15 mouse cellular contexts compared by ENCODE assay signal in genomic region chr2:71636590-71636989, GRCm38 (mm10).
DNase-seq lines count a peak whose midpoint lies in the region; ATAC-seq lines count a peak whose summit lies in the region.
"Had no signal": no experiment of that assay in that cellular context is flagged by ENCODE, and none has a peak within 500 bp of the region (broad histone marks: within the 10 kb centered on the region; RNA-seq: fewer than 3 reads in every experiment).

No protein-coding gene starts in this region.

- WGBS in forebrain, embryonic 16.5 days: 20% methylated on average over 4 of the region's 4 CpGs
- WGBS in midbrain, embryonic 13.5 days: 28% methylated on average over 4 of the region's 4 CpGs
- 91% methylated on average over 4 of the region's 4 CpGs for WGBS in intestine, embryonic 15.5 days

- no peaks in the 10 kb centered on the region for H3K36me3 ChIP-seq in forebrain, embryonic 16.5 days (ENCODE audit: control insufficient read depth, insufficient read depth)
- no peaks in the 10 kb centered on the region for H3K36me3 ChIP-seq in midbrain, embryonic 13.5 days
- no peaks in the 10 kb centered on the region for H3K36me3 ChIP-seq in intestine, embryonic 15.5 days
- H3K36me3 ChIP-seq: limb, embryonic 15.5 days had no signal

- H3K27me3 ChIP-seq in forebrain, embryonic 16.5 days (replicated peaks; ENCODE audit: control insufficient read depth, insufficient read depth, low read length): no peaks in the 10 kb centered on the region
- H3K27me3 ChIP-seq in midbrain, embryonic 13.5 days: peaks cover 3% of the 10 kb centered on the region; the same call in 1 of the 2 replicates
- no peaks in the 10 kb centered on the region for H3K27me3 ChIP-seq in intestine, embryonic 15.5 days (replicated peaks)
- H3K27me3 ChIP-seq: limb, embryonic 15.5 days; Patski had no signal

- no peak overlapping the region for H3K9ac ChIP-seq in forebrain, embryonic 16.5 days (replicated peaks; ENCODE audit: low read depth, low read length)
- 0 out of 2 replicates have a peak overlapping the region, but pooled peaks have one; percentile 16 for H3K9ac ChIP-seq in midbrain, embryonic 13.5 days (replicated peaks)
- no peak overlapping the region for H3K9ac ChIP-seq in intestine, embryonic 15.5 days
- H3K9ac ChIP-seq: limb, embryonic 15.5 days had no signal

- no peak overlapping the region for H3K4me3 ChIP-seq in forebrain, embryonic 16.5 days (replicated peaks; ENCODE audit: low read length)
- no peak overlapping the region for H3K4me3 ChIP-seq in midbrain, embryonic 13.5 days (replicated peaks)
- H3K4me3 ChIP-seq in intestine, embryonic 15.5 days (replicated peaks): no peak overlapping the region
- H3K4me3 ChIP-seq: limb, embryonic 15.5 days had no signal

- H3K27ac ChIP-seq in forebrain, embryonic 16.5 days (ENCODE audit: low read length): no peak overlapping the region
- peak overlapping the region; percentile 52; the same call in 1 of the 2 replicates for H3K27ac ChIP-seq in midbrain, embryonic 13.5 days
- no peak overlapping the region for H3K27ac ChIP-seq in intestine, embryonic 15.5 days
- H3K27ac ChIP-seq: limb, embryonic 15.5 days had no signal

- H3K4me1 ChIP-seq in forebrain, embryonic 16.5 days (replicated peaks; ENCODE audit: control insufficient read depth, insufficient read depth, low read length): peaks cover 9% of the 10 kb centered on the region
- H3K4me1 ChIP-seq in midbrain, embryonic 13.5 days (replicated peaks): peaks cover 13% of the 10 kb centered on the region
- no peaks in the 10 kb centered on the region for H3K4me1 ChIP-seq in intestine, embryonic 15.5 days (replicated peaks)
- H3K4me1 ChIP-seq: limb, embryonic 15.5 days had no signal

- H3K9me3 ChIP-seq in forebrain, embryonic 16.5 days (ENCODE audit: control insufficient read depth, low read length): no peaks in the 10 kb centered on the region; the same call in 1 of the 2 replicates
- peaks cover 3% of the 10 kb centered on the region; the same call in 1 of the 2 replicates for H3K9me3 ChIP-seq in midbrain, embryonic 13.5 days
- H3K9me3 ChIP-seq in intestine, embryonic 15.5 days: no peaks in the 10 kb centered on the region
- H3K9me3 ChIP-seq: limb, embryonic 15.5 days had no signal

- no peak overlapping the region for H3K4me2 ChIP-seq in forebrain, embryonic 16.5 days (ENCODE audit: low read length)
- no peak overlapping the region for H3K4me2 ChIP-seq in midbrain, embryonic 13.5 days (replicated peaks)
- no peak overlapping the region for H3K4me2 ChIP-seq in intestine, embryonic 15.5 days (replicated peaks)
- H3K4me2 ChIP-seq: limb, embryonic 15.5 days had no signal

- ATAC-seq in forebrain, embryonic 16.5 days: peak; percentile 72
- ATAC-seq in midbrain, embryonic 13.5 days: peak; percentile 85
- no peak for ATAC-seq in intestine, embryonic 15.5 days
- ATAC-seq: Patski had no signal

- DNase-seq in layer of hippocampus, adult 9-11 months: peak; percentile 53
- no peak for DNase-seq in layer of hippocampus, postnatal 14 days (ENCODE audit: low spot score in 2 of 2)
- peak; percentile 19 for DNase-seq in right cerebral cortex, postnatal 14 days
- DNase-seq in c-Kit-positive CD71-positive TER-119-positive erythroid progenitor cells, embryonic 14.5 days (ENCODE audit: low spot score): no peak
- DNase-seq in heart, adult 8-10 months (ENCODE audit: low spot score): no peak
- DNase-seq: adrenal gland, postnatal 36 days; cerebellum, postnatal 14 days; heart, adult 18-20 months; lung, postnatal 10 days; thymus, postnatal 25 days had no signal

Comparison
In these comparisons a context has a peak if more than half of its experiments do, and no peak if none do; other contexts are left out.
1. DNase-seq: peak in layer of hippocampus, adult 9-11 months (single experiment) and right cerebral cortex, postnatal 14 days (single experiment); none in layer of hippocampus, postnatal 14 days (0 of 2), c-Kit-positive CD71-positive TER-119-positive erythroid progenitor cells, embryonic 14.5 days (single experiment) and heart, adult 8-10 months (single experiment).